Mouse (Mus musculus) right cerebral cortex, adult 2 months (tissue): Measurements from ENCODE around the gene Gp1ba.

Experiments
- DNase-seq, 2 experiments: peaks; one replicate each; pipeline ENCODE4 v3.0.0; 2021 to 2022; ENCODE audit warnings: low spot score in 2 of 2

Gp1ba gene

DNA sequence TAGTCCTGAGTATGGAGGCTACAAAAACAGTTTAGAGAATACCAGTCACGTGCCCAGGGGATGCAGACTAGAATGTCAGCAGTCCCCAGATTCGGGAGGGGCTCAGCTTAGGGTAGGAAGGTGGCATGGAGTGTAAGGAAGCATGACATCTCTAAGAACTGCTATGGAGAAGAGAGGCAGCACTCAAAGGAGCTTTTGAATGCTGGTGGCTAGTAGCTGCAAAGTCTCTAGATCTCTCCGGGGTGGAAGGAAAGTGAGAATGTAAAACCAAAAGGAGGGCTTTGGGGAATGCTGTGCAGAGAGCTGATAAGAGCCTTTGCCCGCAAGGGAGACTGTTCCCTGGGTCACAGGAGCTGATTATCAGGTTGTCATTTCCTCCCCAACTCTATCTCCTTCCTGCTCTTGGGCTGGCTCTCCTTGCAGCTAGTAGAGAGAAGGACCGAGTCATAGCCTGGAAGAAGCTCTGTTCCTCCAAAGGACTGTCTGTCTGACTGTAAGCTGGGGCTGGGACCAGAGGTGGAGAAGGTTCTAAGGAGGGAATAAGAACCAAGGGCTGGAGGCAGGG lies at the start of gene Gp1ba:
Gp1ba (plus strand) TSS at position 409 of the 565 bp plus-strand sequence.
- DNase-seq: no peak

DNA sequence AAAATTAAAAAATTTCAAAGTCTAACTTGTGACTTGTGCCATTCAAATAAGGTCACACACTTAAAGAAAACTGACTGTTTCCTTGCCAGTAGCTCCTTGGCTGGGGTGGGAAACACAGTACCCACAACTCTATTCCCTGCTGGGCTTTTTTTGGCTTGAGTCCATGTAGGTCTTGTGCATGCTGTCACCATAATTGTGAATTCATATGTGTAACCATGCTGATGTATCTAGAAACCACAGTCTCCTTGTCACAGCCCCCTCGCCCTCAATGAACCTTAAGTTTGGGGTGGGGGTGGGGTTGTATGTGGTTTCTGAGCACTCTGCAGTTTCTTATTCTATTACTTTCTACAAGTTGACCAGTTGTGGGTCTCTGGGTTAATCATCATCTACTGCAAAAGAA lies 47.2 kb upstream of the Gp1ba start:
- DNase-seq: no peak

DNA sequence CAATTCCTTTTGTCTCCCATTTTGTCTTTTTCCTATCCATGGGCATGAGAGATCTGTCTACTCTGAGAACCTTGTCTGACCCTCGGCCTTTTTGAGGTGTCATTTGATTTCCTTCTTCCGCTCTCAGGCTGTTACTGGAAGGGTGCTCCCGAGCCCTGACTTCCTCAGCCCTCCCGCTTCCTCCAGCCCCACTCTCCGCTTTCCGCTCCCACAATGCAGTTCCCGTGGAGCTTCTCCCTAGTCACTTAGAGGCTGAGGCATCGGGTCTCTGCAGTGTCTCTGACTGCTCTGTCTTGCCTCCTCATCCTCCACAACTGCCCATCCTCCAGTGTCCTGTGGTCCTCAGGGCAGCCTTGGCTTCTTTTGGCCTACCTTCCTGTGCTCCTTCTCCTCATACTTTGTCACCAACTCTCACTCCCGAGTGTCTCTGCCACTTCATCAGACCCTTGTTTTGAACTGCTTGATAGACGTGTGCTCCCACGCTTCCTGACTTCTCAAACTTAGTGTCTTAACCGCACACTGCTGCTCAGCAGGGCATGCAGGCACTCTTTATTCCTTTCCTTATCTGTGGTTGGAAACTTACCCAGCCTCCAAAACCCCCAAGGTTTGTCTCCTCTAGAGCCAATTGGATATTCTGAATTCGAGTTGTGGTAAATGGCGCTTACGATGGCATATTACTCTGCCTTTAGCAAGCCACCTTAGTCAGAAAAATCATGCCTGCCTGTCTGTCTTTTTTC lies 44.5 kb upstream of the Gp1ba start:
- DNase-seq: no peak

DNA sequence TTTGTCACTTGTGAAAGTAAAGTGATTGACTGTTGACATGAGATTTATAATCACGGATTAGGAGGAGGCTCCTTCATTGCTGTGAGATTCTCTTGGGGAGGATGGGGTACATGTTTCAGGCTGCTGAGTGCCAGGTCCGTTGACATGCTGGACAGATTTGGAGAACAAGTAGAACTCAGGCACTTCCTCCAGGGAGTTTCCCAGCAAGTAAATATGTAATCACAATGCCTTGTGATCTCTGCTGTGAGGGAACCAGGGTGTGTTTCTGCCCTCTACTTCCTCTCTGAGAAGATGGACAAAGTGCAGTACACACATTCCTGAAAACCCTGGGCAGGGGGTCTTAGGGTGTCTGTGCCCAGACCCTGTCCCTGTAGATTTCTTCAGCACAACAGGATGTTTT lies 43.3 kb upstream of the Gp1ba start:
- DNase-seq: no peak

DNA sequence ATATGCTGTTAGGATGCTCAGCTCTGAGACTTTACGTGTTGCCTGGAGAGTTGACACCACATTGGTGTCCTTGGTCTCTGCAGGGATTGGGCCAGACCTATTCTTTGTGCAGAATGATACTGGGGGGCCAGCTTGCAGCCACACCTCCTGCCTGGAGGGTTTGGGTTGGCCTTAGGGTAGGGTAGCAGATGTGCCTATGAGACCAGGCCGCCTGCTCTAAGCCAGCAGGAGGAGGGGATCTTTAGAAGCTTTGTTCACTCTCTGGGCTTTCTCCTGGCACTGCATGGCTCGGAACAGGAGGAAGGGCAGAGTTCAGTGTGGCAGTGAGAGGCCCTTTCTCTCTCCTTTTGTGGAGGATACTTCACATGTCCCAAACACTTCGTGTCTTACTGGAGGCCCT lies 42.8 kb upstream of the Gp1ba start:
- DNase-seq: no peak

DNA sequence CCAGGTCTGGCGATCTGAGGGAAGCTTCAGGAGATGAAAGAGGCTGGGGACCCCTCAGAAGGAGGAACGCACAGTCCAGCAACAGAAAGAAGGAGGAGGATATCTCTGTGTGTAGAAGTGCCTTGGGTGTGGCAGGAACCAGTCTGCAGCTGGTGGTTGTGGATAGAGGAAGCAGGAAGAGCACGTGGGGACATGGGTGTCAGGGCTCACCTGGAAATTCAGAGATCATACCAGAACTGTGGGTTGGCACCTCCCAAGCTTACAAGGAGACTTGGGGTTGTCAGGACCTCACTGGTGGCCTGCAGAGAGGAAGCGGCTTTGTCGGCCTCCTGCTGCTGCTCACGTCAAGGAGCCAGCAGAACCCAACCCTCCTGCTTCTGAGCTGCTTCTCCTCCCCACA lies 41.6 kb upstream of the Gp1ba start:
- no peak for DNase-seq

DNA sequence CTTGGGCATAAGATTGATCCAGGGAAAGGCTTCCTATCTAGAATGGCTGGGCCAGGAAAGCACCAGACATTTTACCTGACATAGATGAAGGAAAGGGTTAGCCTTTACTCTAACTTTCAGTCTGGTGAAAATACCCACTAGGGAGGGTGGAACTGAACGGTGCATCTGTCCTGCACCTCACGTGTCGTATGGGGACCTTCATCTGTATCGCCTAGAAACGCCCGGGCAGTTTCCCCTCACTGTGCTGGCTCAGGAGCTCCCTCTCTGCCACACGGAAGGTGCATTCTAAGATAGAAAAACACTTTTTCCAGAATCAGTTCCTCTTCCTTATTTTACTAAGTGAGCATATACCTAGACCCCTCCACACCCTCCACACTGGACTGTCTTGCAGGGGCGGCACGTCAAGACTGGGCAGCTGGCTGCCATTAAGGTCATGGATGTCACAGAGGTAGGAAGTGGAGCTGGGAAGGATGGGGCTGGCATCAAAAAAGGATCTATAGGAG lies 40.4 kb upstream of the Gp1ba start:
- no peak for DNase-seq

DNA sequence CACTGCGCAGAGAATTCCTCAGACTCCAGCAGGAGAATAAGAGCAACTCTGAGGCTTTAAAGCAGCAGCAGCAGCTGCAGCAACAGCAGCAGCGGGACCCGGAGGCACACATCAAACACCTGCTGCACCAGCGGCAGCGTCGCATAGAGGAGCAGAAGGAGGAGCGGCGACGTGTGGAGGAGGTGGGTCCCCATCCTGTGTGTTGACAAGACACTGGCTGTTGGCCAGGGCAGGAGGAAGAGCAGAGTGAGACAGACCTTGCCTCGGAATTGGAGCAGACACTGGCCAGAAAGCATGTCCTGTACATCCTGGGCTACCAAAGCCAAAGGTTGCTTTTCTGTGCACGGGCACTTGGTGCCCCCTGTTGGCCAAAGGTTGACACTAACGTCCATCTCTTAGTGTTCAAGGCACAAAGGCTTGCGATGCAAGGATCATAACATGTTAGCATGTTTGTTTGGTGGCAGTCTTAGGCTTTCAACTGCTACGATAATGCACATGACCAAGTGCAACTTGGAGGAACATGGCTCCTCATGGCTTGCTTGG lies 33.8 kb upstream of the Gp1ba start:
- DNase-seq: peak; percentile 64 to 80

DNA sequence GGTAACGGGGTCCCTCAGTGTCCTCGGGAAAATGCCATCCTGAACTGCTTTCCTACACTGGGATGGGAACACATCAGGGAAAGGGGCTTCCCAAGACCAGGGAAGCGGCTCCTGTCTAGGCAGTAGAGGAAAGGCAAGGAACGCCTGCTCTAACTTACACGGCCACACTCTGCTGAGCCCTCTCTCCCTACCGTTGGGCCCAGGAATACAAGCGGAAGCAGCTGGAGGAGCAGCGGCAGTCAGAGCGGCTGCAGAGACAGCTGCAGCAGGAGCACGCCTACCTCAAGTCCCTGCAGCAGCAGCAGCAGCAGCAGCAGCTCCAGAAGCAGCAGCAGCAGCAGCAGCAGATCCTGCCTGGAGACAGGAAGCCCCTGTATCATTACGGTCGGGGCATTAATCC lies 32.2 kb upstream of the Gp1ba start:
- DNase-seq: no peak

DNA sequence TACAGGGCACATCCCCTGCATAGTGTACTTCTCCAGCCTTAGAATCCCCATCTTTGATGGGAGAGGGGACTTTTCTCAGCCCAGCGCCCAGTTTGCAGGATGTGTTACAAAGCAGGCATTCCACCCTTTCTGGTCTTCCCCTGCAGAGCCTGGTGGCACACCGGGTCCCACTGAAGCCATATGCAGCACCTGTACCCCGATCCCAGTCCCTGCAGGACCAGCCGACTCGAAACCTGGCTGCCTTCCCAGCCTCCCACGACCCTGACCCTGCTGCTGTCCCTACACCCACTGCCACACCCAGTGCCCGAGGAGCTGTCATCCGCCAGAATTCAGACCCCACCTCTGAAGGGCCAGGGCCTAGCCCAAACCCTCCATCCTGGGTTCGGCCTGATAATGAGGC lies 31.3 kb upstream of the Gp1ba start:
- DNase-seq: no peak

DNA sequence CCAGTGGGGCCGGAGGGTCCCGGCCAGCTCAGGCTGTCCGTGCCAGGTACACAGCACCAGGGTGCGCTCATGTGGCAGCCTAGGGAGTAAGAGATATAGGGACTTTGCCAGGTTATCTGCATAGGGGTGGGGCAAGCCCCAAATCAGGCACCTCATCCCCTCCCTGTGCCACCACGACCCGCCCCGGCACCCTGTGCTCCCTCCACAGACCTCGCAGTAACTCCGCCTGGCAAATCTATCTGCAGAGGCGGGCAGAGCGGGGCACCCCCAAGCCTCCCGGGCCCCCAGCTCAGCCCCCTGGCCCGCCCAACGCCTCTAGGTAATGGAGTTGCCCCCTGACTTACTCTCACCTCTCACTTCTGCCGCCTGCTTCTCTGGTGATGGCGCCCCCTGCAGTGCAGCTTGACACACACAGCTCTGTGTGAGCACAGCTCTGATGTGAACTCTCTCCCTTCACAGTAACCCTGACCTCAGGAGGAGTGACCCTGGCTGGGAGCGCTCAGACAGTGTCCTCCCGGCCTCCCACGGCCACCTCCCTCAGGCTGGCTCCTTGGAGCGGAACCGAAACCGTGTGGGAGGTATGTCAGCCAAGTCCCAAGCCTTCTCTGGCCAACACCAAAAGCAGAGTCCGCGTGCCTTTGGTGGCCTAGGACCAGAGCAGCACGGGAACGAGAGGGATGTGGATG lies 30.4 kb upstream of the Gp1ba start:
- no peak for DNase-seq

DNA sequence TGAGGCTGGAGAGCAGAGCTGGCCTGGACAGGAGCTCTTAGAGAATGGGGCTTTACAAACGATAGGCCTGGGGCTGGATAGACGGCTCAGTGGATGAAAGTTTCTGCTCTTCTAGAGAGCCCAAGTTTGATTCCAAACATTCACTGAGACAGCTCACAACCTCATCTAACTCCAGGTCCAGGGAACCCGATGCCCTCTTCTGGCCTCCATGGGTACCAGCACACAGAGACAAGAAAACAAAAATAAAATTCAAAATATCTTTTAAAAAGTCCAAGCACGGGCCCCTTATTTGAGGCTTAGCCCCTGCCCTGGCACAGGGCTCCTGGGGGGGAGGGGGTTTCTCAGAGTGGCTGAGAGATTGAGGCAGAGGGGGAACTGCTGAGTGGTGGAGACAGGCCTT lies 28.2 kb upstream of the Gp1ba start:
- no peak for DNase-seq

DNA sequence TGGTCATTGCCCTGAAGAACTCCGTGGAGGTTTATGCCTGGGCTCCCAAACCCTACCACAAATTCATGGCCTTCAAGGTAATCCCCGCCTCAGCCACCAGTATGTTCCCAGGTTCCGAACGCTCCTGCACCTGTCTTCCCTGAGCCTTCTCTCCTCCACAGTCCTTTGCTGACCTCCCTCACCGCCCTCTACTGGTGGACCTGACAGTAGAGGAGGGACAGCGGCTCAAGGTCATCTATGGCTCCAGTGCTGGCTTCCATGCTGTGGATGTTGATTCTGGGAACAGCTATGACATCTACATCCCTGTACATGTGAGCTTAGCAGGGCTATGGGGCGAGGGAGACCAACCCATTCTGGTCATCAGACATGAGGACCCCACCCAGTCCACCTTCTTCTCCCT lies 26.4 kb upstream of the Gp1ba start:
- no peak for DNase-seq

DNA sequence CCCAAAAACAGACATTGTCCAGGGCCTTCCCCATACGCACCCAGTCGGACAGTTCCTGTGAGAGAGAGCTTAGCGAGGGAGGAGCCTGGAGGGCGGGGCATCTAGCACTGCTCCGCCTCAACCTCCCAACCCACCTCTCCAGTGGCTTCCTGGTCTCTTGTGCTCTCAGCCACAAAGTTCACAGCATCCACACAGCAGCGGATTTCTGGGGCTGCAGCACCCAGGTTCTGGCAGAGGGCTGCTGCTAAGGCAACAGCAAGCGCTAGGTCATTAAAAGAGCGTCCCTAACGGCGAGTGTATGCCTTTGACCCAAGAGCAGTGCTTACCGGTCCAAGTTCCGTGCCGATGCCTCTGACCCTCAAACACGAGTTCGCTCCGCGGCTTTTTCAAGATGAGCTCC lies 23.8 kb upstream of the Gp1ba start:
- peak in 1 of 2 experiments; percentile 23 for DNase-seq

DNA sequence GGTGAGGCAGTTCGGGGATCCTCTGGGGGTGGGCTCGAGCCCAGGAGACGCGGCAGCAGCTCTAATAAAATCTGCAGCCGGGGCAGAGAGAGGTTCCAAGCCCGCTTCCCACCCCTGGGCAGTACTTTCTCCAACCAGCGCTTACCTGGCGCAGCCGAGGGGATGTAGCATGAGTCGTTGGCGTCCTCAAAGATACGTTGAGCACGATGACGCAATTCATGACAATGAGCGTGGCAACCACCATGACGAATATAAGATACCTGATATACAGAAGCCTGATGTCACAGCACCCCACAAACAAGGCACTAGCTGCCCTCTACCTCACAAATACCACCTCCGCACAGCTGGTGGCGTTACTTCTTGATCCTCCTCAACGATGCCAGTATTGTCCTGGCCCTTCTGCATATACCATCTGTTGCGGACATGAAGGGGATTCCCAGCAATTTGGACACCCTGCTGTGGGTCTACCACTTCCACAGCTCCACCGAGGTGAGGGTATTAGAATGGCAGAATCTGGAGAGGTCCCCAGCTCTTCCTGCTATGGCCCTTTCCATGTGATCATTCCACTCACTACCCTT lies 23.3 kb upstream of the Gp1ba start, which contains the start of gene 4930544D05Rik:
4930544D05Rik (plus strand) TSS at position 333 of the 578 bp plus-strand sequence.
- peak in 1 of 2 experiments; percentile 17 for DNase-seq

DNA sequence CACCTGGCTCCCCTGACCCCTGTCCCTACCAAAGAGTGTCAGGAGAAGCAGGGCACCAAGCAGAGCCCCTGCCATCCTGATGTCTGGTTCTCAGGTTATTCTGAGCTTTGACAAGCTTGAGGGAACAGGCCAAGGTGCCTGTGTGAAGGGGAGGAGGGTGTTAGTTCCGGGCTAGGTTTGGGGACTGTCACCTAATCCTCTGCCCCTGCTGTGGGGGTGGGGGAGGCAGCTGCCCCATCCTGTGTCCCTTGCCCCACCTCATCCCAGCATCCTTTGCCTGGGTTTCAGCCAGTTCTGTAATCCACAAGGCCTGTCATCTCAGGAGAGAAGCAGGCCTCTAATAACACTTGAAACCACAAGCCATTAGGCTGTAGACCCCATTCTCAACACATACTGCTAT lies 19.8 kb upstream of the Gp1ba start, which contains the start of gene Chrne:
Chrne (minus strand) TSS at position 116 of the 400 bp plus-strand sequence.
- no peak for DNase-seq

DNA sequence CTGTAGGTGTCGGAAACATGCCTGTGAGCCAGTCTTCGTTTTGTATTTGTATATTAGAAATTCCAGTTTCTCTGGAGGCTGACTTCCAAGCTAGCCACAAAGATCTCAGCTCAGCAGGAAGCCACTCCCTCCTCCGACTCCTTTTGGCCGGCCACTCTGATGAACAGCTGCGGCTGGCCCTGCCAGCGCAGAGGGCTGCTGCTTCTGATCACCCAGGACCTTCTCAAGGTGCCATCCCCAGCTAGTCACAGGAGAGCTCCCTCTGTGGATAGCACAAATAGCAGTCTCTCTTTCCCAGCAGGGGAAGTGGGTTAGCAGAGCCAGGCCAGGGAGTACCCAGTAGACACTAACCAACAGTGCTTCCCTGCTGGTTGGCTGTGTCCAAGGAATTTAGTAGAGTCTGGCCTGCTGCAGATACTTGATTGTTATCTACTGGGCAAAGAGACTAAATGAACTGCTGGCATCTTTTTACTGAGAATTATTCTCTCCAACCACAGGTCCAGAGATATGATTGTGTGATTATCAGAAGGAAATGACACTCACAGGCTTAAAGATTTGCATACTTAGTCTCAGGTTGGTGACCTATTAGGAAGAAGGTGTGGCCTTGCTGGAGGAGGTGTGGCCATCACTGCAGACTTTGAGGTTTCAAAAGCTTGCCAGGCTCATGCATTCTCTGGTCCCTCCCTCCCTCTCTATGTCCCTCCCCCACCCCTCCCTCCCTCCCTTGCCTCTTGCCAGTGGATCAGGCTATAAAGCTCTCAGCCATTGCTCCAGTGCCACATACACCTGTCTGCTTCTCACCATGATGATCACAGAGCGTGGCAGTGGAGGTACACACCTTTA lies 16.7 kb upstream of the Gp1ba start:
- DNase-seq: no peak

DNA sequence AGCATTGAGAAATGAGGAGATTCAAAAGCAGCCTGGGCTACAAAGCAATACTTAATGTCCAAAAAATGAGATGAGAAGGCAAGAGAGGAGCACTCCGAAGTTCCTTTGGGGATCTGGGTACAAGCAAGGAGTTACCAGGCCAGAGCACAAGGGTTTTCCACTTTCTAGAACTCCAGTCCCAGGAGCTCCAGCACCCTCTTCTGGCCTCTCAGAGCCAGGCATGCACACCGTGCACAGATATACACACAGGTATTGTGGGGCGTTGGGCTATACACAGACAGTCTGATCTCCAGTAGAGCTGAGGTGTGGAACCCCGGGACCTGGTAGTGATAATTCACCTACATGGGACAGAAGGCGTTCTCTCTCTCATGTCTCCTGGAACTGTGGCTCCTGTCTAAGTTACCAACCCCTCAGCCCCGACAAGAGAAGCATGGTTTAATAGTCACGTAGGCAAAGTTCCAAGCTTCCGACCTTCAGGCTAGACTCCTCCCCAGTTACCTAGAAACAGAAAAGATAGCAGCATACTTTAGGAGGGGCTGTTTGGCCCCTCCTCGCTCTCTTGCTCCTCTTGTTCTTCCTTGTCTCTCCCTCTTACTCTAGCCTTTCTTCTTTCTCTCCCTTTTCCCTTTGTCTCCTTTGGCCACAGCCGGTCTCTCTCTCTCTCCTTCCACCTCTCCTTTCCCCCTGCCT lies 15.7 kb upstream of the Gp1ba start:
- DNase-seq: no peak

DNA sequence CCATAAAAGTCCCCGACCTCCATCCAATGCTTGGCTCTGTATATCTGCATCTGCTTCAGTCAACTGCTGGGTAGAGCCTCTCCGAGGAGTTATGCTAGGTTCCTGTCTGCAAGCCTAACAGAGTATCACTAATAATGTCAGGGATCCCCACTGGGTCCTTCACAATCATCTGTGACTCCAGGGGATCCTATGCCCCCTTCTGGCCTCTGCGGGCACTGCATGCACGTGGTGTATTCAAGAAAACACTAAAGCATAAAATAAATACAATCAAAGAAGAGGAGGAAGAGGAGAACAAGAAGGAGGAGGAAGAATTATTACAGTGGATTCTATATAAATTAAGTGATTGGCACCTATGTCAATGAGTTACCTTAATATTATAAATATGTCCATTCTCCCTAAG lies 13.4 kb upstream of the Gp1ba start:
- DNase-seq: peak in 1 of 2 experiments; percentile 41

DNA sequence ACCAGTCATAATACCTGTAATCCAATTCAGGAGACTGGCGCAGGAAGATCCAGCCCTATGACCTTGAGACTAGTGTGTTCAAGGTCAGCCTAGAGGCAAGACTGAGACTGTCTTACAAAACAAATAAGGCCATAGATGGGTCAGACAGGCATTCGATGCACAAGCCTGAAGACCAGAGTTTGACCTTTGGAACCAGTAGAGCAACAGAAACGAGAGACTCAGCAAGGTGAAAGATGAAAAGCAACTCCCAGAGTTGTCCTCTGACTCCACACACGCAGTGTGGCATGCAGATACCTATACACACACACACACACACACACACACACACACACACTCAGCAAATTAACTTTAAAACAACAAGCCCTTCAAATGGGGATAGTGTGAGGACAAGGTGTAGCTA lies 12.0 kb upstream of the Gp1ba start:
- no peak for DNase-seq

DNA sequence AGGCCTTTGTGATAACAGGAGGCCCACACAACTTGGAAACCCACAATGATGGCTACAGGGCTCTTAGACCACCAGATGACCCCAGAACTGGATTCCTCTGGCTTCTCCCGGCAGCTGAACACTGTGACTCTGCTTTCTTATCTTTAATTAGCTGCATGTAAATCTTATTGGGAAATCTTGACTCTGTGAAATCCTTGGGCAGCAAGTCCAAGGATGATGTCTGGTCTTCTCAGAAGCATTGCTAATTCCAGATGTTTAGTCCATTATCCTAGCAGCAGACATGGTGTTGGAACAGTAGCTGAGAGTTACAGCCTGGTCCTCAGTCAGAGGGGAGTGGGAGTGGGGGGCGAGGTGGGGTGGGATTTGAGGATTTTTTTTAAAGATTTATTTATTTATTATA lies 10.5 kb upstream of the Gp1ba start:
- DNase-seq: no peak
